16 mouse cellular contexts compared by ENCODE assay signal in the genomic region with DNA sequence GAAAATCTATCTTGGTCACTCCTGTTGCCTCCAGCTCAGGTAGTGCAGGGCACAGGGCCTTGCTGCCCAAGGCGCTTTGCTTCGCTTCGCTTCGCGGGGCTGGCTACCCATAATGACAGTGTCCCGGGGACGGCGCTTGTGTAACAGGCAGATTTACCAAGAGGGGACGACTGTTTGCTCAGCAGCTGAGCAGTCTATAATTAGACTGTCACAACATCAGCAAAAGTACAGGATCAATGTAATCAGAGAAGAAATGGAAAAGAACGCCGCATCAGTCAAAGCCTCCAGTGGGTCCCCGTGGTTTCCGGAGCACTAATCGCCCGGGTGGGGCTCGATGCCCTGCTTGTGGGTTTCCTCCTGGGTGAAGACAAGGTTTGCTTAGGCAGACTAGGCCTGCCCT. TPM values are rescaled to one million over a fixed set of nuclear protein-coding genes. Genes with fewer than 3 reads are reported as not detected.
A peak's percentile ranks its signal among the peaks of the same experiment; 100 is the strongest.
DNase-seq lines count a peak whose midpoint lies in the region; ATAC-seq lines count a peak whose summit lies in the region.
"Had no signal": no experiment of that assay in that cellular context is flagged by ENCODE, and none has a peak within 500 bp of the region (broad histone marks: within the 10 kb centered on the region; RNA-seq: fewer than 3 reads in every experiment).

No protein-coding gene starts in this region.

- H3K9ac ChIP-seq in embryonic facial prominence, embryonic 13.5 days: no peak overlapping the region
- no peak overlapping the region for H3K9ac ChIP-seq in liver, embryonic 15.5 days
- H3K9ac ChIP-seq: midbrain, embryonic 12.5 days had no signal

- peaks cover 5% of the 10 kb centered on the region; the same call in 1 of the 2 replicates for H3K9me3 ChIP-seq in embryonic facial prominence, embryonic 13.5 days
- no peaks in the 10 kb centered on the region for H3K9me3 ChIP-seq in embryonic facial prominence, embryonic 10.5 days
- H3K9me3 ChIP-seq in liver, embryonic 15.5 days (replicated peaks): no peaks in the 10 kb centered on the region
- H3K9me3 ChIP-seq: heart, embryonic 10.5 days had no signal

- H3K27me3 ChIP-seq in embryonic facial prominence, embryonic 13.5 days: 0 out of 2 replicates have a peak, but pooled peaks cover 8% of the 10 kb centered on the region
- peaks cover 19% of the 10 kb centered on the region for H3K27me3 ChIP-seq in embryonic facial prominence, embryonic 10.5 days (replicated peaks; ENCODE audit: low read depth, poor library complexity, severe bottlenecking)
- H3K27me3 ChIP-seq in liver, embryonic 15.5 days: peaks cover 9% of the 10 kb centered on the region; the same call in 1 of the 2 replicates

- H3K27ac ChIP-seq in embryonic facial prominence, embryonic 13.5 days: no peak overlapping the region
- H3K27ac ChIP-seq in embryonic facial prominence, embryonic 10.5 days (replicated peaks): no peak overlapping the region
- no peak overlapping the region for H3K27ac ChIP-seq in liver, embryonic 15.5 days (replicated peaks)
- H3K27ac ChIP-seq: heart, embryonic 10.5 days; midbrain, embryonic 12.5 days; stomach, postnatal 0 days had no signal

- H3K4me1 ChIP-seq in embryonic facial prominence, embryonic 13.5 days: peaks cover 12% of the 10 kb centered on the region; the same call in 1 of the 2 replicates
- H3K4me1 ChIP-seq in embryonic facial prominence, embryonic 10.5 days: peaks cover 6% of the 10 kb centered on the region
- peaks cover 19% of the 10 kb centered on the region for H3K4me1 ChIP-seq in liver, embryonic 15.5 days (replicated peaks)
- H3K4me1 ChIP-seq: heart, embryonic 10.5 days had no signal

- H3K36me3 ChIP-seq in embryonic facial prominence, embryonic 13.5 days: no peaks in the 10 kb centered on the region
- H3K36me3 ChIP-seq in embryonic facial prominence, embryonic 10.5 days (replicated peaks): no peaks in the 10 kb centered on the region
- no peaks in the 10 kb centered on the region for H3K36me3 ChIP-seq in liver, embryonic 15.5 days (replicated peaks)
- H3K36me3 ChIP-seq: heart, embryonic 10.5 days; midbrain, embryonic 12.5 days had no signal

- WGBS in embryonic facial prominence, embryonic 13.5 days: 67% methylated on average over 16 of the region's 16 CpGs
- 86% methylated on average over 16 of the region's 16 CpGs for WGBS in embryonic facial prominence, embryonic 10.5 days
- 75% methylated on average over 16 of the region's 16 CpGs for WGBS in liver, embryonic 15.5 days (ENCODE audit: insufficient replicate concordance)

- no peak overlapping the region for H3K4me3 ChIP-seq in embryonic facial prominence, embryonic 13.5 days
- no peak overlapping the region for H3K4me3 ChIP-seq in embryonic facial prominence, embryonic 10.5 days
- H3K4me3 ChIP-seq in liver, embryonic 15.5 days (replicated peaks): no peak overlapping the region
- H3K4me3 ChIP-seq: heart, embryonic 10.5 days; midbrain, embryonic 12.5 days had no signal

- DNase-seq in embryonic facial prominence, embryonic 10.5 days (ENCODE audit: low spot score): no peak
- DNase-seq in liver (no peak), adipocyte (ENCODE audit: low spot score) (no peak)
- no peak for DNase-seq in layer of hippocampus, adult 9-11 months
- DNase-seq: cerebellum, adult 2 months; gastrocnemius, postnatal 14 days; heart, postnatal 14 days; kidney, adult 9 months had no signal

- no peak overlapping the region for H3K4me2 ChIP-seq in embryonic facial prominence, embryonic 13.5 days
- no peak overlapping the region; the same call in 1 of the 2 replicates for H3K4me2 ChIP-seq in liver, embryonic 15.5 days
- H3K4me2 ChIP-seq: midbrain, embryonic 12.5 days had no signal

- ATAC-seq in embryonic facial prominence, embryonic 13.5 days (ENCODE audit: insufficient number of reproducible peaks, insufficient read depth, low FRiP score, low TSS enrichment, low read depth): peak; percentile 26; the same call in 1 of the 2 replicates
- peak; percentile 44; the same call in 1 of the 2 replicates for ATAC-seq in liver, embryonic 15.5 days (ENCODE audit: insufficient read depth)
- ATAC-seq in activated CD4-positive, CD25-positive, alpha-beta regulatory T cell, adult 4 months: peak; percentile 42
- peak; percentile 28 for ATAC-seq in granulocyte monocyte progenitor cell, adult 5-6 weeks (replicated peaks; ENCODE audit: poor library complexity, severe bottlenecking)
- ATAC-seq: hindbrain, embryonic 16.5 days had no signal

RNA-seq across cellular contexts. Expression of a gene that starts 6.3 kb away (rescaled TPM):
- 4.8 and 6.1 TPM in 2 replicates for polyA plus RNA-seq in embryonic facial prominence, embryonic 13.5 days (2015; fragmentation: Nextera tagmentation; extraction: Ambion mirVana)
- polyA plus RNA-seq in embryonic facial prominence, embryonic 10.5 days (2016; fragmentation: Nextera tagmentation; extraction: Ambion mirVana): 1.2 and 1.7 TPM in 2 replicates
- polyA plus RNA-seq in liver, embryonic 15.5 days (2015; fragmentation: Nextera tagmentation; extraction: Ambion mirVana): 94.2 and 107 TPM in 2 replicates
- 10 to 100 TPM; 29.9 to 32.5 TPM for polyA plus RNA-seq in activated CD4-positive, CD25-positive, alpha-beta regulatory T cell, adult 4 months (2017; shearing (Covaris generic))
- total RNA-seq in granulocyte monocyte progenitor cell, adult 5-6 weeks (2014; fragmentation: Nextera tagmentation): 0.34 TPM in 1 of 2 replicates, not detected in the other
- total RNA-seq in granulocyte monocyte progenitor cell, adult 5-6 weeks (2017): 0.36 and 0.47 TPM in 2 replicates
